Mouse (Mus musculus) stomach, postnatal 0 days (tissue): ENCODE measurements around the gene Grasp.

Source experiments
- CTCF ChIP-seq: IDR thresholded peaks from 2 replicates; pipeline ENCODE4 v1.5.1; 2016; ENCODE audit warnings: antibody characterized with exemption, low read depth, mild to moderate bottlenecking, moderate library complexity
- EP300 ChIP-seq: optimal IDR thresholded peaks from 2 replicates; pipeline ENCODE3; 2016; ENCODE audit warnings: antibody characterized with exemption

GRCm38 (mm10) chr15:101223596-101223995 lies 392 bp upstream of the Grasp start:
- TF ChIP-seq EP300 (no peak), CTCF (no peak)
